Mouse (Mus musculus): ENCODE measurements around the gene Scel.
"Not testable (repeated sequence)": the region's sequence is repeated elsewhere in the genome, so short reads cannot be mapped to it uniquely, and the experiment has no call there.

Gene Scel

DNA sequence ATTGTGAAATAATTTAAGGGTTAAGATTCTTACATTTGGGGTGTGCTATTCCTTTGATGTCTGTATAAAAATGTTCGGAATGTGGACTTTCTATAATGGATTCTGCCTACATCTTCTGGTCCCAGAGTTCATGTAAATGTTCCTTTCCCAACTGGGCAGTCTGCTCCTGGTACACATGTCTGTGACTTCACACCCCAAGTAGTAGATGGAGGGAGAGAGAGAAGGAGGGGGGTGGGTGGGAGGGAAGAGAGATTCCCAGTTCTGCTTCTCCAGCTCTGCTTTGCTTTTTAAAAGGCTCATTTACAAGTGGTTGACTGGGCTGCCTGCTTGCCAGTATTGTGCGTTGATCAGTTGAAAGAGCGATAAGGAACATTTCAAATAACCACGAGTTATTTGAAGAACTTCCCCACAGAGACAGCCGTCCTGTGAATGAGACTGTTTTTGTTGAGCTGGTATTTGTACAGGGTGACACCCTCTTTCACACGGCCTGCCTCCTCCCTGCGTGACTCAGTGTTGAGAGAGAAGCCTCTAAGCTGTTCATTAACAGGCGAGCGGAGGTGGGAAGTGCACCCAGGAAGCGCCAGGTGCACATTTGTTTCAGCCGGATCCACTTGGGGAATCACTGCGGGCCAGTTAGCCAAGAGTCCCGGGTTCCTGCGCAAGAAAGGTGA lies at the start of gene Scel:
Scel (plus strand) TSS at position 541 of the 671 bp plus-strand sequence.
- DNase-seq: no peak

DNA sequence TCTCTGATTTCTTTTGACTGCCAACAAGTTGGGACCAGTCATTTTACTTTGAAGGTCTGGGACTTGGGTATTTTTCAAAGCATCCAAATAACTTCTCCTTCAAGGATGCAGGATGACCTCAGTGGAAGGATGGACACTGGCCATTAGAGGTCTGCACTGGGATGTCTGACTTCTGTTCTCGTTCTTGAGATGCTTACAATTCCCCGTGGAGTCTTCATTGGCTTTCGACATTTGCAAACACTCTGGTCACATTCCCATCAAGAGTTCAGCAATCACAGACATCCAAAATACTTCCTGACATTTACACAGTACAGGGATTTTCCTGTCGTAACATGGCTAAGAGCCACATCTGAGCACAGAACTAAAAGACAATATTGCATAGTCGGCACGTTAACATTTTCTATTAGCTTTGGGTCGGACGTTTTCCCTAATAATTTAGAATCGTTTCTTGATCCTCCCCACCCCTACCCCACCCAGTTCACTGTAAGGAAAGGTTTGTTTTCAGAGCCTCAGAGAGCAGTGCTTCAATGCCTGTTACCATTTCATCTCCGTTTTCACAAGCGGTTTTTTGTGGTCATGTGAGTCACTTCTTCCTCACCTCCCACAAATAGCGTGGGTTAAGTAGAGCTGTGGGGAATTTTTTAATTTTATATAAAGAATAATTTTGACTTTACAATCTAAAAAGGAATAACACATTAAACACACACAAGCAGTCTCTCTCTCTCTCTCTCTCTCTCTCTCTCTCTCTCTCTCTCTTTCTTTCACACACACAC lies 44.3 kb upstream of the Scel start:
- DNase-seq: peak; percentile 89

DNA sequence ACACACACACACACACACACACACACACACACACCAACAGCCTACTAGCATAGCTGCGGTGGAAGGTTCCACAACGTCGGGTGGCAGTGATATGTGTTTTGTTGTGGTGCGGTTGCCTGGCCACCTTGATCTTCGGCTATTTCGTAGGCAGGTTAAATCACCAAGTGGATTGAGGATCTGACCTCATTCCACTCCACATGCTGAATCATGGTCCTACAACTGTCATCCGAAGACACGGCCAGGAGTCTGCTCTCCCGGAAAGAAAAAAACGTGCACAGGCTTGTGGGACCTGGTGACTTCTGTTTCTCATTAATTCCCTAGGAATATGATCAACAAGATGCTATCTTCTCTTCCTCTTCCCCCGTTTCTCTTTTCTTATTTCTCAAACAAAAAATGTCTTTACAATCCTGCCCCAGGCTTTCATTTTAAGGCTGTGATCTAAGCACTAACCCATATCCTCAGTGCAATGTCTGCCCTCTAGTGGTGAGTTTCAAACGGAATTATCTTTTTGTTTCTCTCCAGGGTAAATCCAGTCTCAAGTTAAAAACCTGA lies 43.6 kb upstream of the Scel start:
- DNase-seq: peak; percentile 95

DNA sequence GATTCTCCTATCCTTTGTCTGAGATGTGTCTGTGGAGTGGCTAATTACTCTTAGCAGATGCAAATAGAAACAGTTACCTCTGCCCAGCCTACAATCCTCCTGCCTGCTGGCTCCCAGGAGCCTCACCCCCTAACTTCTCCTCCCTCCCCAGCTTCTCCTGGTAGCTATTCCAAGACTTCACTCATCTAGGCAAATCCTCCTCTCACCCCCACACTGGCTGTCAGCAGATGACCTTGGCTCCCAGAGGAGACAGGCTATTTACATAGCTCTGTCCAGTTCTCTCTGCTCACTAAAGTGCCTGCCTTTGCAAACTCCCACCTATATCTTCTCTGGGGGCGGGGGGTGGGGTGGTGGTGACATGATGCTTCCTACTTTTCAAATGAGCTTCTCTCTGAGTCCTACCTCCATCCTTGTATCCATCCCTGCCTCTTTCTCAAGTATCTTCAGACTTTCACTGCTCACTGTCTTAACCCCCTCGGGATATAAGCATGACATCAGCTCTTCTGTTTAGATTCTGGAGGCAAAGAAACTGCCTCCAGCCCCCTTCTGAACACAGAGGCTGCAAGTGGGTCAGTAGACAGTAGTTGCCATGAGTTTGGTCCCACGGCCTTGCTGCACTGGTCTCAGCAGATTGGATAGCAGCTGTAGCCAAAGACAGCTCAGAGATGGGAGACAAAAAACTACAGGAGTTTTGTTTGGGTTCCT lies 41.9 kb upstream of the Scel start:
- DNase-seq: peak; percentile 87

DNA sequence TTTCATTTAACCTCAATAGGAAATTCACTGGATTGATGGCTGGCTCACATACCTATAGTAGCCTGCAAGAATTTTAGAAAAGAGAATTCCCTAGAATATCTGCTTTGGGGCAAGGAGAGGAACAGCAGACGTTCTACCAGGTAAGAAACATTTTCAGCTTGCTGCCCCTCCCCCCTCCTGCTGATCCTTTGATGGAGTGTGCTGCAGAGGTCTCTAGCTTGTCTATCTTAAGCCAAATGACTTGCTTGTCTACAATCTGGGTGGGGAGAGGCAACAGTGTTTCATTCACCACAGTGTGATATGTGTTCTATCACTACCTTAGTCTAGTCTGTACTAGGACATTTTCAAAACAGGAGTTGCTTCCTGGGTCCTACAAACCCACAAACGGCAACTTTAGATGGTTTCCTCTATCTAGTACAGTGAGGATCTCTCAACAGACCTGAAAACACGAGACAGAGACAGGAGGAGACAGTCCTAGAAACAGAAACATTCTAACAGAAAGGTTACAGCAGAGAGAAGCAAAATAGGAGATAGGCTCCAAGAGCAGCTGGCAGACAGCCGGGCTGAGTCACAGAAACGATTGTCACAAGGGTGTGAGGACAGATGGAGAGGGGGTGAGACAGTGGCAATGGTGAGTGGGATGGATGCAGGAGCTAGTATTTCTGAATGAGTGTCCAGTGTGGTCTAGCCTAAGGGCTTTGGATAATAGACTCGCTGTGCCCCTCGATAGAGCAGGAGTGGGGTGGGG lies 41.2 kb upstream of the Scel start:
- DNase-seq: peak; percentile 93

DNA sequence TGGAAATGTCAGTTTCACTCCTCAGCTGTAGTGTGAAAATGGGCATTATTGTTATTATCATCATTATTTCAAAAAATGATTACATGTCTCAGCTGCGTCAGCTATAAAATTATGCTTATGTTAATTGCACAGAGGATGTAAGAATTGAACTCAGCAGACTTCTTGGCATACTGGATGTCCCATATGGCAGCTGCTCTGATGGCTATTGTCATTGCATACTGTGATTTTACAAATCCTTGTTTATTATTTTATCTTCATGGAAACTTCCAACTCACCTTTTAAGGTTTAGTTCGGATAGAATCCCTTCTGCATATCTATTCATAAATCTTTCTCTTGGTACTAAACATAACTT lies 40.6 kb upstream of the Scel start:
- DNase-seq: no peak

DNA sequence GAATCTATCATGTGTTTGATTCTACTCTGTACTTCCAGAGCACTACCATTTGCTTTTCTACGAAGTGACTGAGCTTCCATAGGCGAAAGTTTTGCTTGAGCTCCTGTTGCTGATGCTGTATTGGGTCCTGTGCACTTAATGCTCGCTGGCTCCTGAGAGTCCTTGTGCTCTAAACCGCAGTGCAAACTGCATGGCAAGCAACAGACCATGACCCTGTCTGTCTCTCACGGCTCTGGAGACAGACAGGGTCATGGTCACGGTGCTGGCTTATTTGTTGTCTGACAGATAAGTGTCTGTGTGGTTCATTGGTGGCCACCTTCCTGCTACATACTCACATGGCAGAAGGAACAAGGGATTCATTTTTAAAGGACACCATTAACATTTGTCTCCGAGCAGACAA lies 37.8 kb upstream of the Scel start:
- peak; percentile 63 for DNase-seq

DNA sequence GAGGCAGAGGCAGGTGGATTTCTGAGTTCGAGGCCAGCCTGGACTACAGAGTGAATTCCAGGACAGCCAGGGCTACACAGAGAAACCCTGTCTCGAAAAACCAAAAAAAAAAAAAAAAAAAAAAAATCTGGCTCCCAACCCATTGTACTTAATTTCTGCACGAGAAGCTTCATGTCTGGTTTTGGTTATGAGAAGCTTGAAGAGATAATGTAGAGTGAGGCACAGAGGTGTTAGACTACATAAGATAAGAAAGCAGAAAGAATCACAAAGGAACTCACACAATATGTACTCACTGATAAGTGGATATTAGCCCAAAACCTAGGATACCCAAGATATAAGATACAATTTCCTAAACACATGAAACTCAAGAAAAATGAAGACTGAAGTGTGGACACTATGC lies 36.9 kb upstream of the Scel start:
- not testable (repeated sequence) for DNase-seq

DNA sequence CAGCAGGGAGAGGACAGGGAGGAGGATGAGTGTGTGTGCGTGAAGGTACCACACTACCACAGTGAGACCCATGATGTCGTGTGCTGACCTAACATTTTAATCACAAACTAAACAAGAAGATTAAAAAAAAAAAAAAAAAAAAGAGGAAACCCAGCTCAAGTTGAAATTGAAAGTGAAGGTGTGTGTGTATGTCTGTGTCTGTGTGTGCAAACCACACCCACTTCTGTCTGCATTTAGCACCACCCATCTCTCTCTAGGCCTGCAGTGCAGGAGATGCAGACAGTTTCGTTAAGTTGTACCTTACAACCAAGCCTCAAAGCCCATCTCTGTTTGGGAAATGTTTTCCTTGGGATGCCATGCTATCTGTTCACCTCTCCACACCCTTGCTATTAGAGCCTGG lies 35.9 kb upstream of the Scel start:
- DNase-seq: no peak

DNA sequence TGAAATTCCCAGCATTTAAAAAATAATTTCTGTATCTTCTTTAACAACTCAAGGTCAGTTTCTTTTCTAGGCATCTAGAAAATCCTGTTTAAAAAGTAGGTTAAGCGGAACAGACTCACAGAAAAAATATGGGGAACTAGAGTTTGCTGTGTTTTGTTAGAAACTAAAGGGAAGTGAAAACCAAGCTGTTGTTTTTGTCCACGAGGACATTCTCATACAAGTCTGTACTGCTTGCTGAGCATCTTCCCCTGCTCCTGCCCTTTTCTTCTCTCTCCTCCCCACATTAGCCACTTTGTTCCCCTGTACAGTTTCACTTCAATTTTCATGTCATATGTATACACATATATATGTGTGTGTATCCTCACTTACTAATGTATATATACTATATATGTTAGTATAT lies 35.2 kb upstream of the Scel start:
- DNase-seq: peak; percentile 86

DNA sequence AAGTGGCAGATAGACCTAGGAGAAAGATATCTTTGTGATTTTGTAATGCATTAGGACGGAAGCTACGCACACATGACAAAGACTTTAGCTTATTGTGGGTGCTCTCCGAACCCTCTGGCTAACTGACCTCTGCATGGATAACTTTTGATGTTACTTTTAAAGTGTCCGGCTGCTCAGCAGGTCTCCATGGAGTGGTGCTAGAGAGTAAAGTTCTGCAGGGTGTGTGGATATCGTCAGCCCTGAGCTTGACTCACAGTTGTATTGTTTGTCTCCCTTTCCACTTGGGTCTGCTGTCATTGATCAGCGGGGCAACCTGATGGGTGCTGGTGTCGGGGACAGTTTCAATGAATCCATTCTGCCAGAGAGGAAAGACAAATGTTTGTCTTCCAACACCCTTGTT lies 33.7 kb upstream of the Scel start:
- no peak for DNase-seq

DNA sequence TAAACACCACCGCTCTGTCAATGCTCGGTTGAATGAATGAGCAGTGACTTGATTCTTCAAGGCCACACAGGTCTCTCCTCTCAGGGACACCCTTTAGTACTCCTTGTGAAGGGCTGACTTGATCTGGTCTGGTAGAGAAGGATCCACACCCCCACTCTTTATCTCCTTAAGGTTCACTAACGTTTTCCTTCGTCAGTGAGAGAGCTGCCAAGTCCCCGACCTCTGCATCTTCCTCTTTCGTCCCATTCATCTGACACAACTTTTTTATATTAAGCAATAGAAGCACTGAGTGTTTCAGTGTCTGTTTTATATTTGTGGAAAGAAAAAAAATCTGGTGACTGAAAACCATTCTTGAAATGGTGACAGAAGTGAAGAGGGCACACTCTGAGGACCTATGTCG lies 31.6 kb upstream of the Scel start:
- peak; percentile 89 for DNase-seq

DNA sequence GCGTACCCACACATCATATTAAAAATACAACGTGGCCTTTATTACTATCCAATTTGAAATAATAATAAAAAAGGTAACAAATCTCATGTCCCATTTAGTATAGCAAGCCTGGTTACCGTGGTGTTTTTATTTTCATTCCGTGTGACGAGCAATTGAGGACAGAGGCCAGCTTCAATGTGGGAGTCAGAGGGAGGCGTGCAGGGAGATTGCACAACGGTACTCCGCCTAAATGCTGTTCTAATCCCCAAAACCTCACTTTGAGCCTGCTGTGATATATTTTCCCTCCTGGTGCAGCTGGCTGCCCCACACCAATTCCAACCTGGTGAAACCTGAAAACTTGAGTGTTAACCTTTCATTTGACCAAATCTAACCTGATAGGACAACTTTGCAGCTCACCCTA lies 27.5 kb upstream of the Scel start:
- peak; percentile 61 for DNase-seq

DNA sequence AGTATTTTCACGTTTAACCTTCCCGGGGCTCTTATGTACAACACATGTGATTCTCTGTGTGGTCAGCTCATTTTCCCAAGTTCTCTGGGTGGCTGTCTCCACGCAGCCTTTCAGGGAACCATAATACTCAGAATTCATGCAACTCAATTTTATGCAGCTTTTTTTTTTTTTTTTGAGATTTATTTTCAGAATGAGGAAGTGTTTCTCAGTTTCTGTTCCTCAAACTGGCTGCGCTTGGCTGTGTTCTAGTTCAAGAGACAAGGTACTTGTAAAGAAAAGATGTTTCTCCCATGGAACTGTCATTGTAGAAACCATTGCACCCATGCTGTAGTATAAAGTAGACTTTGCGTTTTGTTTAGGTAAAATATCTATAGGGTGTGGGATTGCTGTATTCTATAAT lies 26.2 kb upstream of the Scel start:
- DNase-seq: no peak

DNA sequence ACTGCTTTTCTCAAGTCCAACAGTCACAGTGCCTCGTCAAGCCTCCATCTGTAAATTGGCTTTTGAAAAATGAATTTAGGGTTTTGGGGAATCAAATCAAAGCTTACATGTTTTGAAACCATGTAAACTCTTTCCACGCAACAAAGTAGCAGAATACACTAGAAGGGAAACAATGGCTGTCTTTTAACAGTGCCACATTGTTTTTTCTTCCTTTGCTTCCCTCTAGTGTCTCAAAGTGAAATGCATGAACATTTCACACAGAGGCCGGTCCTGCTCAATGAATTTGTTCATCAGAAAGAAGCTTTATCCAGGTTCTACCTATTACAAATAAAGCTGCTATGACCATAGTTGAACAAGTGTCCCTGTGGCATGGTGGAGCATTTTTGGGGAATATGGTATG lies 24.5 kb upstream of the Scel start:
- no peak for DNase-seq

DNA sequence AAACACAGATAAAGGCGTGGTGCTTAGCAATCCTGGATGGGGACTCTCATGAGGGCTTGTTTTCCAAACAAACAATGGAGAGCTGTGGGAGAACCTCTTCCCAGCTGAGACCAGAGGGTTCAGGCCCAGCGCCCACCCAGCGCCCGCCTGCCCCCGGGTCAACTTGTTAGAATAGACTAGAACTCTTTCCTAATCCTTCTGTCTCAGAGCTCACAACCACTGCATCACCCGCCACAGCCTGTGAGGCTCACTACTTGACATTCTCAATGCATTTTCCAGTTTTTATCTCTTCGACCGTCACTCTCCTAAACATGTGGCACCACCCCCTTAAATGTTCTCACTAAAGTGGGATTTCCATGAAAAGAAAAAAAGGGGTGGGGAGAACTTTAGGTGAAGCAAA lies 14.9 kb upstream of the Scel start:
- no peak for DNase-seq

DNA sequence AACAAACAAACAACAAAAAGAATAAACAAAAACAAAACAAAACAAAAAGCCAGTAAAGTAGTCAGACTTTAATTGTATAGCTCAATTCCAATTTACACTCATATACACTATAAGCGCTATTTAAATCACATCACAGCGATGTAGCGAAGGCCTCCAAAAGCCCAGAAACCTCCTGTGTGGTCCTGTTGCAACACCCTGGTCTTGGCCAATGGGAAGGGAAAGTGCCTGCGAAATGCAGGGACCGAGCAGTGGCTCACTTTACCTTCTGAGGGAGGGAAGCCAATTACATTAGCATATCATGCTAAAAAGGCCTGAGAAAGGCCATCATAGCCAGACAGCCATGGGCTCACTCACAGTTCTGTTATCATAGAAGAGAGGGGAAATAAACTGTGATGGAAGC lies 14.5 kb upstream of the Scel start:
- no peak for DNase-seq

DNA sequence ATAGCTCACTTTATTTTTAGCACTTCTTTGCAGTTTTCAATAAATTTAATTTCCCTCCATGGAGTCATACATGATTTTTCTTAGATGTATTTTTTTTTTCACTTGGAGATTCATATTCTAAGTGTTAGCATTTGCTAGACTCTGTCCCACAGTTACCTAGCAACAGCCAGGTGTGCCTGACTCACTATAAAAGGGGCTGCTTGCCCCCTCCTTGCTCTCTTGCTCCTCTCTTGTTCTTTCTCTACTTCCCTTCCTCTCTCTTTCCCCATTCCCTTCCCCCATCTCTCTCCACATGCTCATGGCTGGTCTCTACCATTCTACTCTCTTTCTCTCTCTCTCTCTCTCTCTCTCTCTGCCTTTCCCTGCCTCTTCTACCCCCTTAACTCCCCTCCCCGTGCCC lies 14.1 kb upstream of the Scel start:
- DNase-seq: no peak

DNA sequence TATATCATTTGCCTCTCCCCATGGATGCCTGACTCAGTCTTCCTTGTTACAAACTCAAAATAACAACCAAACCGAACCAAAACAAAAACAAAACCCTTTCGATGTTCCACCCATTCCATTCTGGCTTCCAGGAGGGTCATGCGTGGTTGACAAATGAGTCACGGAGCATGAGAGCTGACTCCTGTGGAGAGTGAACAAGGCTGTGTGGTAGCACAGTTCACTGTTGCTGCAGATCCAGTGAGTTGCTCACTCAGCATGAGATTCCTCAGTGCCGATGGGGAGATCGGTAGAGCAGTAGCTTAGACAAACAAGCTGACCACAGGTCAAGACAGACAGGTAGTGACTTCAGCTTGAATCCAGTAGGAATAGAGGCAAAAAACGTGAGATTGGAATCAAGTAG lies 12.8 kb upstream of the Scel start:
- no peak for DNase-seq

DNA sequence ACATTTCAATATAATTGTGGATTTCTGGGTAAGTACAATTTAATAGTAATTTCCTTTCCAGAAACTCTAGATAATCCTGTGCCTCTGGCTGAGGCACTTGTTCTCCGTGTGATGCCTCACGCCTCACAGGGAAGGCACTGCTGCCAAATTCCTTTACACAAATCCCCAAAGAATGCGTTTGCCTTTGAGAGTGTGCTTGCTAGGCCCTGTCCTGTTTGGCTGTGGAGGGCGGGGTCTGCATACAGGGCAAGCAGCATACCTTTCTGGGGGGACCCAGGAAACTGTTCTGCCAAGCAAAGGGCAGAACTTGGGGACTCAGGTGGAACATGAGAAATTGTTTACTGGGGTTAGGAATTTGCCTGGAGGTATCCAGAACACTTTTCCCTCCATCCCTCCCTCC lies 12.2 kb upstream of the Scel start:
- no peak for DNase-seq

DNA sequence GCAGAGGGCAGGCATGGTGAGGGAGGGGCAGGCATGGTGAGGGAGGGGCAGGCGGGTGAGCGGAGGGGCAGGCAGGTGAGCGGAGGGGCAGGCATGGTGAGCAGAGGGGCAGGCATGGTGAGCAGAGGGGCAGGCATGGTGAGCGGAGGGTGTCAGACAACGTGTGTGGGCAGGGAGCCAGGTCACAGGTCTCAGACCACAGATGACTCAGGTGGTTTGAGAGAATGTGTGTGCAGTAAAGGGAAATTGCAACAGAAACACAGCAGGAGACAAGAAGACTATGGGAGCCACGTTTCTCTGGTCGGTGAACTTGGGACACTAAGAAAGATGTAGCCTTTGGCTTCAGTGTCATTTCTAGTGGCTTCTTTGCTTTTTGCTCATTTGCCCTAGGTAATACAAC lies 8.6 kb upstream of the Scel start:
- no peak for DNase-seq

DNA sequence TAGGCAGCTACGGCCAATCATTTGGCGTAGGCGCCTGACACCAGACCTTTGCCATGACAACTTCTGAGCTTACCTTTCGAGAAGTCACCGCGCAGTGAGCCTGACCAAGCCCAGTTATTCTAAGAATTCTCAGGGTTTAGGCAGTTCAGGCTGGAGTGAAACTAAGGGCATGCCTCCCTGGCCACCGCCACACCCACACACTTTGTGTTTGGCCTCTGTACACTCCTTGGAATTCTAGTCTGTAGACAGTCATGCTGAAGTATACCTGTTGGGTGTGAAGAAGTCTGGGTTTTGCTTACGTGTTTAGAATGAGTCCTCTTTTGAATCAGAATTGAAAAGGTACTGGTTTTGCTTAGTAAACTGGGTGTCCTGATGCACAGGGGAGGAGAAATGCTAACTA lies 3.6 kb upstream of the Scel start:
- no peak for DNase-seq

DNA sequence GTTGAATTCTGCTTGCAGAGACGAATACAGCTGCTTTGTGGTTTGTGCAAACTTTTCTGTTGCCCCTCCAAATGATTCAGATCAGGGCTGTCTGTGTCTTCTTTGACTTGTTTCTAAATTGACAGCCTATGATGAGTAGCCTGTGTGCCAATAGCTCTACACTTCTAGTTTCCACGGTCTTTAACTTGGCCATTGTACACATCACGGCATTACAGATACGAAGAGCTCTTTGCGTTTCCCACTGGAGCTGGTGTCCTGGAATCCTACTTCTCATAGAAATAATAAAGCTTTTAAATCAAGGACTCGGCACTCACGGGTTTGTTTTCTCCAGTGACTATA lies 300 bp downstream of the Scel start:
- no peak for DNase-seq

Data from heart, adult 11 months (tissue).